Mouse (Mus musculus): ENCODE data around the gene Cdk9. TPM values are rescaled to one million over a fixed set of nuclear protein-coding genes. Genes with fewer than 3 reads are reported as not detected.

Gene Cdk9
- polyA plus RNA-seq, 1 experiment from 2014 or later, result 88.0 TPM

DNA sequence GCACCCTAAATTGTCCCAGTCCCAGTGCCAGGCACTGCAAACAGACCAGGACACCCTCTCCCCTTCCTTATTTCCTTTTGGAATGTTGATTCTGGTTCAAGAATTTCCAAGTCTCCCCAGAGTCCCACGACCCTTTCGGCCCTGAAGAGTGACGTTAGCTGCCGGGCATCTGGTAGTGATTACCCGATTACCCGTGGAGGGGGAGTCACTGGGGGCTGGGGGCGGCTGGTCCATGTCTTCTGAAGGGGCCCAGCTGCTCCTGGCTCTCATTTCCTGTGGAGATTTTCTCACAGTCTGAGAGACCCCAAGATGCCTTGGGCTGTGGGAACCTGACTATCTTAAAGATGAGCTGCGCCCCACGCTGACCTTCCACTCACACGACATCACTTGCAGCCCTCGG, 18.0 kb upstream of the Cdk9 start:
- H3K4me1 ChIP-seq, result peaks cover 4% of the 10 kb centered on the region
- H3K27me3 ChIP-seq, result no peaks in the 10 kb centered on the region
- H3K9me3 ChIP-seq, result no peaks in the 10 kb centered on the region
- no peak overlapping the region for H3K4me3 ChIP-seq
- H3K36me3 ChIP-seq, result no peaks in the 10 kb centered on the region
- 60% methylated on average over 11 of the region's 11 CpGs for WGBS
- H3K27ac ChIP-seq (replicated peaks), result no peak overlapping the region
- ATAC-seq (replicated peaks), result no peak
- H3K4me2 ChIP-seq (replicated peaks), result no peak overlapping the region
- H3K9ac ChIP-seq (replicated peaks), result no peak overlapping the region

GRCm38 (mm10) chr2:32729547-32729946, 16.7 kb upstream of the Cdk9 start:
- no peak overlapping the region for H3K4me2 ChIP-seq (replicated peaks)
- H3K4me3 ChIP-seq, result no peak overlapping the region
- H3K4me1 ChIP-seq, result peaks cover 4% of the 10 kb centered on the region
- H3K9ac ChIP-seq (replicated peaks), result no peak overlapping the region
- 88% methylated on average over 4 of the region's 4 CpGs for WGBS
- no peaks in the 10 kb centered on the region for H3K9me3 ChIP-seq
- no peak for ATAC-seq (replicated peaks)
- no peak overlapping the region for H3K27ac ChIP-seq (replicated peaks)
- no peaks in the 10 kb centered on the region for H3K36me3 ChIP-seq
- no peaks in the 10 kb centered on the region for H3K27me3 ChIP-seq

DNA sequence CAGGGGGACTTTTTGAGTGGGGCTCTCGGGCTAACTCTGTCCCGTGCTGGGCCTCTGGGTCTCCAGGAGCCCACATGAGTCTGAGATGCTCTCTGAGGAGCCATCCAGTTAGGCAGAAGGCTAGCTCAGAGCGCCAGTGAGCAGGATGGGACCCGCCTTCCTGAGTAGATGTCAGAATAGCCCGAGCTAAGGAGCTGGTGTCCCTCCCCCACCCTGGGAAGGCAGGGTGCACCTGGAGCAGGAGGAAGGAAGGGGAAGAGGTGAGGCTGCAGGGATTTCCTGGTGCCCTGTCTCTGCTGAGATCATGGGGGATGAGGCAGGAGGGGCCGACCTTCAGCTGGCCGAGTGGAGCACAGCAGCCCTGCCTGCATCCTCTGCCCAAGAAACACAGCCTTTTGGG, 15.6 kb upstream of the Cdk9 start:
- Histone ChIP-seq H3K4me3 (0 out of 2 replicates have a peak overlapping the region, but pooled peaks have one; percentile 9), H3K27ac (replicated peaks) (no peak overlapping the region)

GRCm38 (mm10) chr2:32727435-32727834, 14.6 kb upstream of the Cdk9 start:
- Histone ChIP-seq H3K36me3 (no peaks in the 10 kb centered on the region), H3K4me2 (replicated peaks) (peak overlapping the region; percentile 46), H3K27me3 (no peaks in the 10 kb centered on the region), H3K9ac (replicated peaks) (peak overlapping the region; percentile 29; the same call in 1 of the 2 replicates), H3K4me1 (peaks cover 4% of the 10 kb centered on the region), H3K9me3 (no peaks in the 10 kb centered on the region), H3K4me3 (peak overlapping the region; percentile 31), H3K27ac (replicated peaks) (no peak overlapping the region)
- ATAC-seq (replicated peaks), result peak; percentile 97
- WGBS, result under 1% methylated on average over 16 of the region's 16 CpGs

More for the DNA sequence above, 15.6 kb upstream of the Cdk9 start:
- WGBS, result 61% methylated on average over 7 of the region's 7 CpGs
- no peak for ATAC-seq (replicated peaks)
- Histone ChIP-seq H3K9me3 (no peaks in the 10 kb centered on the region), H3K4me2 (replicated peaks) (no peak overlapping the region), H3K36me3 (no peaks in the 10 kb centered on the region), H3K27me3 (no peaks in the 10 kb centered on the region), H3K4me1 (peaks cover 4% of the 10 kb centered on the region), H3K9ac (replicated peaks) (0 out of 2 replicates have a peak overlapping the region, but pooled peaks have one; percentile 7)

DNA sequence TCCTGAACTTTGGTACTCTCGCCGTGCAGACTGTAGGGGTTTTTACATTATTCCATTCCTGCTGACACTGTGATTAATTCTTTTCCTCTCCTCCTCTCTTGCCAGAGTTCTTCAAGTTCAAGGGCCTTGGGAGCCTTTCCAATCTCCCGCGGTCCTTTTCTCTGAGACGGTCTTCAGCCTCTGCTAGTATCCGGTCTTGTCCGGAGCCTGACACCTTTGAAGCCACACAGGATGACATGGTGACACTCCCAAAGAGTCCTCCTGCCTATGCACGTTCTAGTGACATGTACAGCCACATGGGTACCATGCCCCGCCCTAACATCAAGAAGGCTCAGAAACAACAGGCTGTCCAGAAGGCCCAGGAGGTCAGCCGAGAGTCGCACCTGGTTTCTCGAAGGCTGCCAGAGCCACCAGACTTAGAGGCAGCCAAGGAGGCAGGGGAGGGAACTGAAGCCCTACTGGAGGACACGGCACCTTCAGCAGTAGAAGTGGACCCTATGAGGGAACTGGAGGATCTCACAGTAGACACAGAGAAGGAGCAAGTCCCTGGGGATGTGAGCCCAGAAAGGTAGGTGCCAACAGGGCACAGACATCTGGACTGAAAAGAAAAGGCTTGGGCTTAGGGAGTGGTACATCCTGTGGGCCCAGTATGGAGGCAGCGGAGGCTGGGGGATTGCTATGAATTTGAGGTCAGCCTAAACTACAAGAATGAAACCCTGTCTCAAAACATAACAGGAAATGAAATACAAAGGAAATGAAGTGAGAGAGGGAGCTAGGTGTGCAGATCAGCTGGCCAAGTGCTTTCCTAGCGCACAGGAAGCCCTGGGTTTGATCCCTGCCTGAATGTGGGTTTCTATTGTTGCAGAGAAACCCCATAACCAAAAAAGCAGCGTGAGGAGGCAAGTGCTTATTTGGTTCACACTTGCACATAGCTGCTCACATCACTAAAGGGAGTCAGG, 12.2 kb upstream of the Cdk9 start:
- Histone ChIP-seq H3K4me3 (no peak overlapping the region), H3K9me3 (no peaks in the 10 kb centered on the region), H3K27ac (replicated peaks) (no peak overlapping the region), H3K36me3 (no peaks in the 10 kb centered on the region), H3K4me2 (replicated peaks) (no peak overlapping the region), H3K9ac (replicated peaks) (no peak overlapping the region), H3K4me1 (peaks cover 7% of the 10 kb centered on the region), H3K27me3 (no peaks in the 10 kb centered on the region)
- 82% methylated on average over 16 of the region's 16 CpGs for WGBS
- no peak for ATAC-seq (replicated peaks)

DNA sequence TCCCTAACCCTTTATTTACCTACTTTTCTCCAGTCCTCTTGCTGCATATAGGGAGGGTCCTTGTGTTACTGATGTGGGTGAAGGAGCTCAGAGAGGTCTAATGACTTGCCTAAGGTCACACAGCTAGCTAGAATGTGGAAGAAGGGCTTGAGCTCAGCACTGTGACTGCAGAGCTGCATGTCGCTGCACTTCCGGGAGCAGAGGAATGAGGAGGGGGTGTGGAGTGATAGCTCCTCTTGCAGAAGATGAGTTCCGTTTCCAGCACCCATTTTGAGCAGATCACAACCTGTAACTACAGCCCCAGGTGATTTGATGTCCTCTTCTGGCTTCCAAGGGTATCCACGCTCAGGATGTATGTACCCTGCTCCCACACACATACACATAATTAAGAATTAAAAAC, 11.3 kb upstream of the Cdk9 start:
- H3K36me3 ChIP-seq, result no peaks in the 10 kb centered on the region
- no peak overlapping the region for H3K9ac ChIP-seq (replicated peaks)
- no peaks in the 10 kb centered on the region for H3K9me3 ChIP-seq
- no peak overlapping the region for H3K4me2 ChIP-seq (replicated peaks)
- no peaks in the 10 kb centered on the region for H3K27me3 ChIP-seq
- H3K27ac ChIP-seq (replicated peaks), result no peak overlapping the region
- no peak for ATAC-seq (replicated peaks)
- no peak overlapping the region for H3K4me3 ChIP-seq
- H3K4me1 ChIP-seq, result peaks cover 7% of the 10 kb centered on the region
- 74% methylated on average over 4 of the region's 4 CpGs for whole genome bisulfite sequencing

GRCm38 (mm10) chr2:32722581-32722980, 9.7 kb upstream of the Cdk9 start:
- H3K4me1 ChIP-seq, result peaks cover 10% of the 10 kb centered on the region
- no peak for ATAC-seq (replicated peaks)

GRCm38 (mm10) chr2:32722046-32722445, 9.2 kb upstream of the Cdk9 start:
- Histone ChIP-seq H3K36me3 (no peaks in the 10 kb centered on the region), H3K9me3 (no peaks in the 10 kb centered on the region), H3K4me1 (peaks cover 8% of the 10 kb centered on the region), H3K9ac (replicated peaks) (no peak overlapping the region), H3K27ac (replicated peaks) (no peak overlapping the region), H3K4me2 (replicated peaks) (no peak overlapping the region), H3K4me3 (no peak overlapping the region), H3K27me3 (no peaks in the 10 kb centered on the region)
- WGBS, result 66% methylated on average over 6 of the region's 6 CpGs
- no peak for ATAC-seq (replicated peaks)

More at GRCm38 (mm10) chr2:32722581-32722980, 9.7 kb upstream of the Cdk9 start:
- Histone ChIP-seq H3K36me3 (no peaks in the 10 kb centered on the region), H3K4me2 (replicated peaks) (no peak overlapping the region), H3K27me3 (no peaks in the 10 kb centered on the region), H3K9ac (replicated peaks) (no peak overlapping the region), H3K4me3 (no peak overlapping the region), H3K27ac (replicated peaks) (no peak overlapping the region), H3K9me3 (no peaks in the 10 kb centered on the region)
- 75% methylated on average over 3 of the region's 3 CpGs for WGBS

DNA sequence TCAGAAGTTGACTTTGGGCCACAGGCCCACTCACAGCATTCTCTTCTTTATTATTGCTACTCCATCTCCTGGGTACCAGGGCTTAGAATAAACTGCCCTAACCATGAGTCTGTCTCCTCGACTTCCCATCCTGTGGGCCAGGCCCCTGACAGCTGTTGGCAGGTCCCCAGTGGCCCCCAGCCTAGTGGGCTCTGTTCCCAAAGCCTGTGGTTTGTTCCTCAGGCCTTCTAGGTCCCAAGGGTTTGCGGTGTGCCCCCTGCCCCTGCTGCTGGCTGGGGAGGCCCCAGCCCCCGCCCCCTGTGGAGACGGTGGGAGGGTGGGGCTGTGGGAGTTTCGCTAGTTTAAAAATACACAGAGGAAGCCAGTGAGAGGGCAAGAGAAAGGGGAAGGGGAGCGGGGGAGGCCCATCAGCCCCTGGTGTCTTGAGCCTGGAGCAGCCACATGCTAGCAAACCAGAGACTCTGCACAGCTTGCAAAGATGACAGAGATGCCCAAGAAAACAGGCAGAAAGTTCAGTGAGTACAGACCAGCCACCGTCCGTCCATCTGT, 7.9 kb upstream of the Cdk9 start, which contains the start of gene Sh2d3c:
Sh2d3c (plus strand) TSS at position 375 of the 549 bp plus-strand sequence.
- Histone ChIP-seq H3K9me3 (no peaks in the 10 kb centered on the region), H3K27ac (replicated peaks) (no peak within 1 kb of the TSS), H3K4me1 (0 out of 2 replicates have a peak, but pooled peaks cover 7% of the 10 kb centered on the region), H3K4me3 (no peak within 1 kb of the TSS), H3K4me2 (replicated peaks) (no peak within 1 kb of the TSS), H3K36me3 (no peaks in the 10 kb centered on the region), H3K27me3 (no peaks in the 10 kb centered on the region), H3K9ac (replicated peaks) (0 out of 2 replicates have a peak within 1 kb of the TSS, but pooled peaks have one; percentile 7)
- ATAC-seq (replicated peaks), result no peak
- WGBS, result 55% methylated on average over 8 of the region's 8 CpGs

GRCm38 (mm10) chr2:32720053-32720452, 7.2 kb upstream of the Cdk9 start:
- 94% methylated on average over 3 of the region's 3 CpGs for WGBS
- no peak overlapping the region for H3K27ac ChIP-seq (replicated peaks)
- 0 out of 2 replicates have a peak, but pooled peaks cover 7% of the 10 kb centered on the region for H3K4me1 ChIP-seq
- H3K9me3 ChIP-seq, result no peaks in the 10 kb centered on the region
- H3K9ac ChIP-seq (replicated peaks), result no peak overlapping the region
- H3K4me3 ChIP-seq, result no peak overlapping the region
- H3K4me2 ChIP-seq (replicated peaks), result no peak overlapping the region
- no peak for ATAC-seq (replicated peaks)
- no peaks in the 10 kb centered on the region for H3K27me3 ChIP-seq
- no peaks in the 10 kb centered on the region for H3K36me3 ChIP-seq

- ATAC-seq (replicated peaks), result peak; percentile 30; the same call in 1 of the 2 replicates
- 0 out of 2 replicates have a peak overlapping the region, but pooled peaks have one; percentile 11 for H3K27ac ChIP-seq (replicated peaks)
- H3K4me2 ChIP-seq (replicated peaks), result no peak overlapping the region
- no peak overlapping the region for H3K4me3 ChIP-seq
- no peaks in the 10 kb centered on the region for H3K36me3 ChIP-seq
- peaks cover 13% of the 10 kb centered on the region for H3K4me1 ChIP-seq
- no peaks in the 10 kb centered on the region for H3K27me3 ChIP-seq
- H3K9me3 ChIP-seq, result no peaks in the 10 kb centered on the region
- no peak overlapping the region for H3K9ac ChIP-seq (replicated peaks)
- 28% methylated on average over 9 of the region's 9 CpGs for WGBS
Observed at GRCm38 (mm10) chr2:32718761-32719160, 5.9 kb upstream of the Cdk9 start.

GRCm38 (mm10) chr2:32714987-32715425, 2.1 kb upstream of the Cdk9 start:
- Histone ChIP-seq H3K36me3 (peaks cover 7% of the 10 kb centered on the region), H3K27me3 (no peaks in the 10 kb centered on the region), H3K9me3 (no peaks in the 10 kb centered on the region), H3K4me1 (peaks cover 25% of the 10 kb centered on the region), H3K4me3 (no peak overlapping the region), H3K27ac (replicated peaks) (no peak overlapping the region), H3K4me2 (replicated peaks) (no peak overlapping the region), H3K9ac (replicated peaks) (no peak overlapping the region)
- 78% methylated on average over 4 of the region's 4 CpGs for WGBS
- ATAC-seq (replicated peaks), result no peak

All from forebrain, embryonic 15.5 days (tissue).